Mouse (Mus musculus): ENCODE data around the gene Gm20696.

Gm20696 gene

DNA sequence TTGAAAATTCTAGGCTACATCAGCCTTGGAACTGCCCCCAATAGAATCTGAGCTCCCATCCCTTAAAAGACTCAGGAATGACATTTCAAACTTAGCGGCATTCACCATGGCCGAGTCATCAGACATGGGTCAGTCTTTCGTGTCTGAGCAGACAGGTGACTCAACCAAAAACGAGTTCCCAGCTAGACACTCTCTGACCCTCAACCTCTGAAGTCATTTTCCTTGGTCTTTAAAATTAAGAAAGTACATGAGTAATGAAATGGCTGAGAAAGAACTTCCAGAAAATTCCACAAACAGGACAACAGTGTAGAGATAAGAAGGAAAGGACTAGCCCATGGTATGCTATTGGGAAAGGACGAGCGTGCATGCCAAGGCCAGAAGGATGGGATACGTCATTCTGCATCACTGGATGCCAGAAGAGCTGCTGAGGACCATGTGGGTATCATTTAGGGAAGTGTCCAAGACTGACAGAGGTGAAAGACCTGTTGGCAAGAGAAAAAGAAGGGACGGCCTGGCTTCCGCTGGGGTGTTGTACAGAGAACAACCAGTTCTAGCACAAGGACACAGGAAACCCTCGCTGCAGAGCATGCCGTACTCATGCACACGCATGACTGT is 219.7 kb downstream of the Gm20696 start:
- no peak for TF ChIP-seq GATA4 (IDR thresholded peaks at IDR 0.05; ENCODE audit: insufficient replicate concordance, low read length)

DNA sequence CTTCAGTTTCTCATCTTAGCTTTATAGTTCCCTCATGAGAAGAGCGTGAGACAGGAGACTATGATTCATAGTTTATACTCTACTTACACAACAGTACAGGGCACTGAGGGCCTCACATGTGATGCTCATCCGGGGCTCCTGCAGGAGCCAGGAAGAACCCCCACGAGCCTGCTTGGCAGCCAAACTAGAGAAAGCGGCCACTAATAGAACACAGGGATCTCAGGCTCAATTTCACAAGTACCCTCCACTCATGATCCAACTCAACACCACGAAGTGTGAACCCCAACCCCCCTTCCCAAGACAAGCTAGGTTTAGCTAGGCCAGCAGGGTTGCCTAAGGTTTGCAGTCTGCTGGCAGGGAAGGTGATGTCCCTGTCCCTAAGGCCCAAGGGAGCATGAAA is 223.1 kb downstream of the Gm20696 start:
- no peak for TF ChIP-seq GATA4 (IDR thresholded peaks at IDR 0.05; ENCODE audit: insufficient replicate concordance, low read length)

DNA sequence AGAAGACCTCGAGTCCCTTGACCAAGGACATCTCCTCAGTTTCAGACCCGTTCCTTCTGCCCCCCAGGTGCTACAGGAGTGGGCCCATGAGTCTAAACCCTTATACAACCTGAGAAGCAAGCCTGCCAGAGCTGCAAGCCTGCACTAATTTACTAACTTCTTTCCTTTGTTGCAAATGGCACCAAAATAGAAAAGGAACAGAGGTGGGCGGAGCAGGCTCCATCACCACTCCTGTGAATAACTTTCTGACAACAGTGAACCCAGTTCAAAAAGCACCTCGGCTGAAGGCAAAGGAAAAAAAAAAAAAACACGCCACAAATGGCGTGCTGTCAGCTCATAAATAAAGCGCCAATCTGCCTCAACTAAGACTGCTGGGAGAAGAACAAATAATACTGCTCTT is 225.5 kb downstream of the Gm20696 start:
- no peak for TF ChIP-seq GATA4 (IDR thresholded peaks at IDR 0.05; ENCODE audit: insufficient replicate concordance, low read length)

DNA sequence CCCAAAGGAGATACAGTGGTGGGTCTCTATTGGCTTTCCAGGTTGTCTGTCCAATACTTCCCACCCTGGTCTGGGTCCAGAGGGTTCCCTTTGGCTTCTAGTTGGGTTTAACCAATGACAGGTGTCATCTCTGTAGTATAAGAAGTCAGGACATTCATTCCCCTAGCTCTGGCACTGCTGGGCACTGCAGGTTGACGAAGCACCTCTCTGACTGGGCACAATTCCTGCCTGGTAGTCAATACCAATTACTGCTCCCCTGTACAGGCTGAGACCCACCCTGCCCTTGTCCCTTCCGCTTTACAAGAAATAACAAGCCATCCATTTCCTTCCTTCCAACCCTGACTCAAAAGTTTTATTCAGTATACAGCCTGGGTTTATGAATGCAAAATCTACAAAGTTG is 226.0 kb downstream of the Gm20696 start:
- no peak for TF ChIP-seq GATA4 (IDR thresholded peaks at IDR 0.05; ENCODE audit: insufficient replicate concordance, low read length)

DNA sequence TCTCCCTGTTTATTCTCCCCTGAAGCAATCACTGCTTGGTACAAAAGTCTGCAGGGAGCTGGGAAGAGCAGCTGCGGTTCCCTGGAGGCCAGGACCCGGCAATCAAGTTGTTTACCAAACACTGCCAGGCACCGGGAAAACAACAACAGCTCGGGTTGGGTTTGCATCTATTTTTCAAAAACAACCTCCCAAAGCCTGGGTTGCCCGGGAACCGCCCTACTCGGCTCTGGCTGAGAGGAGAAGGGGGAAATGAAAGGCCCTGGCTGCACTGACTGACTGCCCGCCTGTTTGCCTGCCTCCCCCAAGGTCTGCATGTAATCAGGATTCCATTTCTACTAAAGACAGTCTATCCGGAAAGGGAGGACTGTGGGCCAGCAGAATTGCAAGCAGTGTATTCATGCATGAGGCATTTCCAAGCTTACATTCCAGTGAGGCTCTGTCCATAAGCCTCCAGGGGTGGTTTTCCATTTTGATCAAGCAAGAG is 226.7 kb downstream of the Gm20696 start:
- TF ChIP-seq GATA4 (IDR thresholded peaks at IDR 0.05; ENCODE audit: insufficient replicate concordance, low read length), result no peak

DNA sequence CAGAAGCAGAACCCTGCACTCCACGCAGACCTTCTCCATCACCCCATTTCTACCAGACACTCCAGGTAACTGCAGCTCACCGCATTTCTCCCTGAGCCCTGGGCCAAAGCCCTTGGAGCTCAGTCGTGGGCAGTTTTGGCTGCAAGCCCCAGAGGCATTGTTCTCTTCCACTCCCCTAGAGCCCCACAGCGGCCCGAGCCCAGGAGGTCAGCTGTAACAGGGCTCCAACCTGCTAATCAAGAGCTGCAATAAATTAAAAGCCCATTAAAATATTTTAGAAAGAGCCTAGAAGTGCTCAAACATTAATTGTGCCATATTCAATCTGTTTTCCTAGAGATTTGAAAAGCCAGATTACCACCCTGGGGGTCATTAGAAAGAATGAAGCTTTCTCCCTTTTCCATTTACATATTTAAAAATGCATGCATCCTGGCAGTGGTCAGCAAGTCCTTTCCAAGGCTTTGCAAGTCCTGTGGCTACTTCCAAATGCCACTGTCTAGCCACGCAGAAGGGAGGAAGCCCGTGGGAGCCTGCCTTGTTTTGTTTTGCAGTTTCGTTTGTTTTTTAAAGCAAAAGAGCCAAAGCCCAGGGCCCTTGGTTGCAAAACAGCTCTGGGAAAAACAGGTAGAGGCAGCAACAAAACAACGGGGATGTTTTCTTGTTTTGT is 227.3 kb downstream of the Gm20696 start:
- no peak for TF ChIP-seq GATA4 (IDR thresholded peaks at IDR 0.05; ENCODE audit: insufficient replicate concordance, low read length)

DNA sequence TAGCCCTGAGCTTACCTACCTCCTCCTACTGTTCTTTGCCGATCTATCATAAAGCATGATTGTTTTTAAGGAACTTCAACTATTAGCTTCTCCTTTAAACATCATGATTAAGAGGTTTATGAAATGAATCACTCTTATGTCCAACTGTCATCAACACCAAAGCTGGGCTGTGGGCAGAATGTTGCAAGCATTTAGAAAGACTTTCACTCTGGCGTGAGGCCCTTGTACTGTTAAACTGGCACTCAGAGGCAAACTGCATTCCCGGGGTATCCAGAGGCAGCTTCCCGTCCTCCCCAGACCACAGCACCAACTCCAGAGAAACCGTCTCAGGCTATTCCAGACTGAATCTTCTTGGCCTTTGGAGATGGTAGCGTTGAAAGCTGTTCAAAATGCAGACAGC is 230.2 kb downstream of the Gm20696 start:
- no peak for TF ChIP-seq GATA4 (IDR thresholded peaks at IDR 0.05; ENCODE audit: insufficient replicate concordance, low read length)

DNA sequence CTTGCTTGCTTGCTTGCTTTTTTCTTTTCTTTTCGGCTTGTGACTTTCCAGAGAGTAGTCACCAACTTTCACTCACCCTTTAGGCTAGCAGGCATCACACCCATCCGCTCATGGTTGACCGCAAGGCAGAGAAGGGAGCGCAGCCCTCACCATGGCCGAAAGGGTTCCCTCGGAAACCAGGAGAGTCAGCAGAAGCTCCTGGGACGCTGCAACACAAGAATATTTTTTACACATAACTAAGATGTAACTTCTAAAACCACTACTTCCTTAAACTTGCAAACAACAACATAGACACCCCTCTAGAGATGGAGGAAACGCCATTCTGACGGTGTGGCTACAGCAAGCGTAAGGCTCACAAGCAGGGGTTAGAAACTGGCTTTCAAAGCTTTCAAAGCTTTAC is 231.5 kb downstream of the Gm20696 start:
- TF ChIP-seq GATA4 (IDR thresholded peaks at IDR 0.05; ENCODE audit: insufficient replicate concordance, low read length), result no peak

DNA sequence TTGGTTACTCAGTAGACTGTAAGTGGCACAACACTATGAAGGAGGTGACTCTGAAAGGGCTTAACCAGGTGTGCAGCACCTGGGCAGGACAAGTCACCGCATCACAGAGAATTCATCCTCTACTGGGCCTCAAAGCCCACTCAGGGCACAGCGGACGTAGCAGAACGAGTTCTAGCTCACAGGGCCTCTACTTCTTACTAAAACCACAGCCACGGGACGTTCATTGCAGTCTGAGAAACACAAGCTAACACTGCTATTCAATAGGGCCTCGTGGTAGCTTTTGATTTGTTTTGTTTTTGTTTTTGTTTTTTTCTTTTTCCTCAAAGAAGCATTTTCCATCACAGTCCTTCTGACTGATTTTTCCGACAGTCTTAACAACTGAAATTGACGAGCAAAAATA is 233.6 kb downstream of the Gm20696 start:
- no peak for TF ChIP-seq GATA4 (IDR thresholded peaks at IDR 0.05; ENCODE audit: insufficient replicate concordance, low read length)

DNA sequence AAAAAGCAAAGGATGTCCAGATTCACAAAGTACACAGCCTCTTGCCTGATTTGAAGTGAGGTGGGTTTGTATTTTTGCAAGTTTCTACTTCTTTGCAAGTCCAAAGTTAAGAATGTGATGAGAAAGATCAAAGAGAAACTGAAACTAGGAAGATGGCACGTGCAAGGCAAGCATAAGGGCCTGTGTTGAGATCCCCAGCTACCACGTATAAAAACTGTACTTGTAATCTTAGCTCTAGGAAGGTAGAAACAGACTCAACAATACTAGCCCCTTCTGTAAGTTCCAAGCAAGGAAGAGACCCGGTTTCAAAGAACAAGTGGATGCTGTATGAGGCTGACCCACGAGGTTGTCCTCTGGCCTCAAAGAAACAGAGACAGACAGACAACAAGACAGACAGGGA is 234.7 kb downstream of the Gm20696 start:
- TF ChIP-seq GATA4 (IDR thresholded peaks at IDR 0.05; ENCODE audit: insufficient replicate concordance, low read length), result no peak

DNA sequence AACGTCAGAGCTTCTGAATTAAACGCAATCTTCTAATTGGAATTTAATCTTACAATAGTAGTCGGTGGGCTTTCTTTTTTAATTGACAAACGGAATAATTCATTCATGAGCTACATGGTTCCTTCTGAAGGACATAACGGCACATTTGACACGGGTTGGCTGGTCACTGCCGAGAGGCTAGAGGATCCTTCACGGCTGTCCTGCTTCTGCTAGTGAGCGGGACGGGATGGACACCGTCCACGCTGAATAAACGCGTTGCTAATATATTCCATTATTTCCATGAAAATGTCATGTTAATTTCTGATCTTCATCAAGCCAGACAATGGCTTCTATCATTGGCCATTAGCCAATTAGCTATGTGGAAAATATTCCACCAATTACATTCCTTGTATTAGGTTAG is 236.0 kb downstream of the Gm20696 start:
- TF ChIP-seq GATA4 (IDR thresholded peaks at IDR 0.05; ENCODE audit: insufficient replicate concordance, low read length), result no peak

DNA sequence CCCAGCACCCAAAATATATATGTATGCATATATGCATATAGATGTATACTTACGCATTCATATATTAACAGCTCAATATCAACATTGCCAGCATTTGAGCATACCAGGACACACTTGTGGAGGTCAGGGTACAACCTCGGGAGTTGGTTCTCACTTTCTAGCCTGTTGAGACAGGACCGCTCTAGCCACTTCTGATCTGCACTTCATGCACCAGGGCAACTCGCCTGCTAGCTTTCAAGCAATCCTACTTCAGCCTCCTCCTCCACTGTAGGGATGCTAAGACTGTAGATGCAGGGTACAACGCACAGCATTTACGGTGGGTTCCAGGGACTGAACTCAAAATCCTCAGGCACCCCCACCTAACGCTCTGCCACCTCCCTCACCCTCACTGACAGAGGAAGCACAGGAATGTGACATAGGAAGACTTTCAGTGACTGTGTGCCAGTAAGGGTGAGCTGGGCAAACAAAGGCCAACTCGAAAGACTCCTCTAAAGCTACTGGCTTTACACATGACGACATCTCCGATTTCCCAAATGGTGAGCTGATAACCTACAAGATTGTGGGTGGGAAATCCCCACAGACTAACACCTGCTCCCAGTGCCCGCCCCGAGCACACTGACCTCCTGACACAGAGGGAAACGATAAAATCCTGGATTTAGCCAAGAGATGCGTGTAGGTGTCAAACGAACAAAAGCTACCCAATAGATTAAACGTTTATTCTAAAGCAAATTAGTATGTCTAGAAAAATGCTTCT is 237.0 kb downstream of the Gm20696 start:
- no peak for TF ChIP-seq GATA4 (IDR thresholded peaks at IDR 0.05; ENCODE audit: insufficient replicate concordance, low read length)

DNA sequence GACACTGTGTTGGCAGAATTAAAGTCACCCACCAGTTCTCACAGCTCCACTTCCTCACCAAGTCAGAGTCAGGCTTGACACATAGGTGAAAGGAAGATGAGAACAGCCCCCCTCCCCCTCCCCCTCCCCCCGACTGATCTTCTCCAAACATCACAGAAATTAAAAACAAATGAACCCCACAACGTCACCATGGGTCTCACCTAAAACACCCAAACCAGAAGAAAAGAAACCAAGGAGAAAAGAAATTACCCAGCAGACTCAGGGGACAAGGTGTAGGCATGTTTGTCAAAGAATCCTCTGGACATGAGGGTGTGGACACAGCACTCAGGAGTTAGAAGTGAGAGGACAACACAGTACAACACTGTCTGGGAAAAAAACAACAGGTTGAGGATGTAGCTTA is 237.6 kb downstream of the Gm20696 start:
- TF ChIP-seq GATA4 (IDR thresholded peaks at IDR 0.05; ENCODE audit: insufficient replicate concordance, low read length), result no peak

DNA sequence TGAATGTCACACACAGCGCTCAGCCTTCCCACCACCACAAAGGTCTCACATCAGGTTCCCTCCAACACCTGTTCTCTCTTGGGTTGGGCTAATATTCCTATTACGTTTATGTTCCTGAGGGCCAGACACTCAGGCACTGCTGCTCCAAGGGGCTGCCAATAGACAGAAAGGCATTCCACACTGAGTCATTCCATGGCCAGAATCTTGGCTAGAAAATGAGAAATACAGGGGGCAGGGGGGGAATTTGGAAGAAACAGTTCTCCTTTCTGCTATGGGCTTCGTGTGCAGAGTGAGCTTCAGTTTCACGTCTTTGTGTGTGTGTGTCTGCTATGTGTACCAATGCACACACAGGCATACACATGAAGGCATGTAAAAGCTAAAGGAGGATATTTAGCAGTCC is 239.3 kb downstream of the Gm20696 start:
- TF ChIP-seq GATA4 (IDR thresholded peaks at IDR 0.05; ENCODE audit: insufficient replicate concordance, low read length), result no peak

DNA sequence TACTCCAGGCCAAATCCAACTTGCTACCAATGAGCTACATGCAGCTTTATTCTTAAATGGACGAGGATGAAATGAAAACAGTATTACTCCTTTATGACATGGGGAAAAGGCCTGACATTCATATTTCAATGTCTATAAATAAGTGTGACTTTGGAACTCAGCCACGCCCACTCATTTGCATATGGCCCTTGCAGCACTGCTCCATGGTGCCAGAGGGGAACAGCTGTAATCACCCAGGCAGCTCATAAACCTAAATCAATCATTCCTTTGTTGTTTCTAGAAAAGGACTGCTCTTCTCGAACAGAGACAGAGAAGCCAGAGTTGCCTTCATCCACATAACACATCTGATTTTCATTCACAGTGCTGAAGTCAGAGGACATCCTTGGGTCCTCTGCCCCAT is 241.6 kb downstream of the Gm20696 start:
- TF ChIP-seq GATA4 (IDR thresholded peaks at IDR 0.05; ENCODE audit: insufficient replicate concordance, low read length), result no peak

DNA sequence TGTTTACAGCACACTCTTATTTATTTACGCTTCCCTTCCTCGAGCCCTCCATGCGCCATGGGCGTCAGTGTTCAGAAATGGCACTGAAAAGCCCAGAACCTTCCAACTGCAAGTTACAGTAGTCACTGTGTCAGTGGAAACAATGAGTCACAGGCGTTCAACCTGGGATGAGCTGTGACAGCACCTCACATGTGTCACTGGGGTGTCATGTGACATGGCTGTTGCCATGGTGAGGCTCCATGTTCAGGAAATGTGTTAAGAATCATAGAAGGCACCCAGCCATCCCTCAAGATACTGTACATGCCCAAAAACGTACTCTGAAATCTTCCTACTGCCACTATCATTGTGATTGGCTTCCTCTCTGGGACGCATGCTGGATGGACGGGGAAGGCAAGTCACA is 245.9 kb downstream of the Gm20696 start:
- TF ChIP-seq GATA4 (IDR thresholded peaks at IDR 0.05; ENCODE audit: insufficient replicate concordance, low read length), result no peak

Data from liver, adult (tissue).